Mouse (Mus musculus) Patski (cell line): ENCODE data around the gene Cdc73. TPM values are rescaled to one million over a fixed set of nuclear protein-coding genes. Genes with fewer than 3 reads are reported as not detected.

Source experiments
- ATAC-seq: fragments of 100-300 bp; one replicate; pipeline ENCODE4 v1.8.0; 2021
- CTCF ChIA-PET: fragments of 350-600 bp; sonication (Branson Sonifier 250); formaldehyde crosslinking; loops from one replicate; lab custom pipeline; 2022; ENCODE audit warnings: inconsistent platforms; lab: Charles Lee
- POLR2A ChIA-PET: fragments of 350-600 bp; sonication (Branson Sonifier 250); formaldehyde crosslinking; loops from one replicate; lab custom pipeline; 2022; ENCODE audit warnings: antibody characterized with exemption, inconsistent platforms; lab: Charles Lee
- DNase-seq: peaks from one replicate; pipeline ENCODE4 v3.0.0-alpha.2; 2011; ENCODE audit warnings: low read depth, low spot score
- H3K27me3 ChIP-seq: fragments of 371-371 bp; one replicate; pipeline ENCODE4 v1.5.1; 2021
- CTCF ChIP-seq: fragments of 100-300 bp; IDR thresholded peaks from one replicate; pipeline ENCODE4 v1.5.1; 2021
- in situ Hi-C: fragments of 300-500 bp; cut with MboI; formaldehyde crosslinking; loops from 3 replicates; pipeline ENCODE4 v1.11.1; 2018; ENCODE audit warnings: low pct_unique_long_range_greater_than_20kb, mixed read lengths
- polyA plus RNA-seq: library from polyadenylated mRNA; unstranded; gene quantifications from one replicate; pipeline ENCODE4 v1.2.3, GENCODE M21; 2021

Cdc73 gene
- 56.4 TPM for polyA plus RNA-seq

DNA sequence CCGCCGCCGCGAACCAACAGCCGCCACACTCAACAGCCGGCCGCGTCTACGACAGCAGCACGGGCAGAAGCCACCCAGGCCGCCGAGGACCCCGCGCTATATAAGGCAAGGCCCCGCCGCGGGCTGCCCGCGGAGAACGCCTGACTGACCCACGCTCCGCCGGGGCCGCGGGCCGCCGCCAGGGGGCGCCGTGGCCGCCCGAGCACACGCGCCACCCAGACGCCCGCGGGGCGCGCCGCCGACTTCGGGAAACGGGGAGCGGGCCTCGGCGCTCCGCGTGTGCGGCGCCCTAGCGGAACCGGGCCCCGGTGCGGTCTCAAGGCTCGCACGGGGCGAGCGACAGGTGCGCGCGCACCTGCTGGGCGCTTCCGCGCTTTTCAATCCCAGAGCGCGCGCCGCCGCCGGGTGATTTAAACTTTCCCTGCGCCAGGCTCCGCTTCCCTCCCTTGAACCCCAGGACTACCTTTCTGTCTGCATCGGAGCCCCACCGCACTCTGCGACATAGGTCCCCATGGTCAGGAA is at the start of gene Cdc73:
TSS of gene Cdc73 (minus strand) at position 153 of the 522 bp plus-strand sequence.
- H3K27me3 ChIP-seq: peaks cover 6% of the 10 kb centered on the region
- in situ Hi-C loops: loop anchor here (5.0 kb wide), 1 partner anchor 34 kb away; no protein-coding TSS in a partner anchor
- ChIA-PET CTCF (interaction anchor here (0.6 to 0.9 kb wide), 2 partner anchors 15 to 30 kb away, joined by 3 read pairs; no protein-coding TSS in a partner anchor), POLR2A (interaction anchor here (0.7 kb wide), 1 partner anchor 66 kb away, joined by 3 read pairs; no protein-coding TSS in a partner anchor)
- ATAC-seq: peak; percentile 93
- peak; percentile 27 for DNase-seq
- peak; percentile 92 for TF ChIP-seq CTCF

DNA sequence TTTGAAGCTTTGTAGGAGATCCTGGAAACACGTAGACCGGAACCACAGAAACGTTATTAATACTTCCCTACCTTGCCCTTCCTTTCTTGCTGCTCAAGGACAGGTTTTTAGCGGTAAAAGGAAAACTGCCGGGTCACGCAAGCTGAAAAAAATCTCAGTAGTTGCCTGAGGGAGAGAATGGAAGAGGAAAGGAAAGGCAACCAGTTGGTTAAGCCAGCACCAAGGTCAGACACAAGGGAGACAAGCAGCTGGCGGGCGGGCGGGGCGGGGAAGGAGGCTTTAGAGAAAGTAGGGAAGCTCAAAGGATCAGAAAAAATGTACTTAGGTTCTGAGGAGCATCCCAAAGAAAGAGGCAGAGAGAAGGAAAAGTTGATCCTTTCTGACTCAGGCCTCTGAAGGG is 43.2 kb upstream of the Cdc73 start:
- CTCF ChIA-PET: no interaction called here
- in situ Hi-C loops: no loop called here
- POLR2A ChIA-PET: no interaction called here
- ATAC-seq (no peak), DNase-seq (no peak)
- H3K27me3 ChIP-seq: no peaks in the 10 kb centered on the region
- TF ChIP-seq CTCF: no peak

GRCm38 (mm10) chr1:143742186-143742585 is 39.5 kb upstream of the Cdc73 start:
- in situ Hi-C loops: no loop called here

GRCm38 (mm10) chr1:143741331-143741730 is 38.6 kb upstream of the Cdc73 start:
- no peak for TF ChIP-seq CTCF
- POLR2A ChIA-PET: interaction anchor here (0.6 to 0.8 kb wide), 3 partner anchors 10 to 44 kb away, joined by 3 to 5 read pairs (median 3); no protein-coding TSS in a partner anchor
- CTCF ChIA-PET: interaction anchor here (1.4 to 2.8 kb wide), 3 partner anchors 35 to 45 kb away, joined by 3 to 8 read pairs (median 4); partner anchors contain the start of genes Trove2 and Uchl5
- no peak for ATAC-seq
- DNase-seq: no peak
- H3K27me3 ChIP-seq: no peaks in the 10 kb centered on the region
- in situ Hi-C loops: no loop called here

More at GRCm38 (mm10) chr1:143742186-143742585, 39.5 kb upstream of the Cdc73 start:
- no peak for TF ChIP-seq CTCF
- no peak for DNase-seq
- POLR2A ChIA-PET: no interaction called here
- CTCF ChIA-PET: interaction anchor here (1.4 to 2.8 kb wide), 3 partner anchors 34 to 45 kb away, joined by 3 to 8 read pairs (median 4); partner anchors contain the start of genes Trove2 and Uchl5
- ATAC-seq: no peak
- no peaks in the 10 kb centered on the region for H3K27me3 ChIP-seq

DNA sequence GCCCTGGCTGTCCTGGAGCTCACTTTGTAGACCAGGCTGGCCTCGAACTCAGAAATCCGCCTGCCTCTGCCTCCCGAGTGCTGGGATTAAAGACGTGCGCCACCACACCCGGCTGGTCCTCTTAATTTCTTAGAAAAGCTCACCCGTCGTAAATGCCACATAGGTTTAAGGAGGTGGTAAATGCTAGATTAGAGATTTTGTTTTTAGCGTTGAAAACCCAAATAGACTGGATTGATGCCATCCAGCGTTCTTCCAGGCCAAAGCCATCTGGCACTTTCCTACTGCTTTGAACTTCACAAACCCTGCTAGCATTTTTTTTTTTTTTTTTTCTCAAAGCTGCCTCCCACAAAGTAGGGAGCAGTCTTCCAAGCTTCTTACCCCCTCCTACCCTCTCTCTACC is 37.9 kb upstream of the Cdc73 start:
- CTCF ChIA-PET: interaction anchor here (1.2 to 2.8 kb wide), 5 partner anchors 9 to 42 kb away, joined by 3 to 8 read pairs (median 4); partner anchors contain the start of genes Trove2 and Uchl5
- DNase-seq: no peak
- H3K27me3 ChIP-seq: no peaks in the 10 kb centered on the region
- TF ChIP-seq CTCF: no peak
- POLR2A ChIA-PET: interaction anchor here (0.6 to 0.8 kb wide), 3 partner anchors 10 to 44 kb away, joined by 3 to 5 read pairs (median 3); no protein-coding TSS in a partner anchor
- in situ Hi-C loops: no loop called here
- no peak for ATAC-seq

DNA sequence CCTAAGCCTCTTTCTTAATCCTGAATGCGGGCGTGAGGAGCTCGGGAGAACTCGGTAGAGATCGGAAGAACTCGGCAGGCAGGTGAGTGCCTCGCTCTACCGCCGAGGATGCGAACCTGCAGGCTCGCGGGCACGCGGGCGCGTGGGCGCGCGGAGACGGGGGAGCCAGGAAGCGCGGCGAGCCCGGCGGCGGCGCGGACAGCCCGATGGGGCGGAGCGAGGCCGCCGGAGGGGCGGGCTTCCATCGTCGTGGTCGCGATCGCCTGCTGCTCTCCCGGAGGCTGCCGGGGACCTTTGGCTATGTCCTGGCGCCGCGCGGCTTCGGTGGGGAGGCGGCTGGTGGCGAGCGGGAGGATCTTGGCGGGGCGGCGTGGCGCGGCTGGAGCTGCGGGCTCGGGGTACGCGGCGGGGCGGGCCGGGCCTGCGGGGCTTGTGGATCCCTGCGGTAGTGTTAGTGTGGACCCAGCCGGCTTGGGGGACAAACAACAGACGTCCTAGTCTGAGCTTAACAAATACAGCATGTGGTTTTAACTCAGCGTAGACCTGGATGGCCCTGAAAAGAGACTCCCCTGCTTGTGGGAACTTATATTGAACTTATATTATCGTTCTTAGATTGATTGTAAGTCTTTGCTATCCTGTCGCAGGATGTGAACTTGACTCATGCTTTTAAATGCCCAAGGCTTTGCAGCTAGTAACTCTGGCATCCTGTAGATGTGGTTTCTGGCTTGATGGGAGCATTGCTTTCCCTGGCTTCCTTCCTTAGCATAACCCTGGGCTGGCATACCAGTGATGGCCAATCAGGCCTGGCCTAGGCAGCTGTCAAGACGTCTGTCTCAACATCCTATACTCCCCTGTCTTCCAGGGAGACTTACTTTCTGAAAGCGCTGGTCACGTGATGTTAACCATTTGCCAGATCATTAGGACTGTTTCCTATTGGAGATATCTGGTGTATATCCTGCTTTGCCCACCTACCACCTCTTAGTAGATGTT is 37.0 kb upstream of the Cdc73 start:
- ATAC-seq: peak; percentile 91
- in situ Hi-C loops: loop anchor here (5.0 kb wide), 1 partner anchor 37 kb away; the partner anchor contains the start of gene Cdc73

DNA sequence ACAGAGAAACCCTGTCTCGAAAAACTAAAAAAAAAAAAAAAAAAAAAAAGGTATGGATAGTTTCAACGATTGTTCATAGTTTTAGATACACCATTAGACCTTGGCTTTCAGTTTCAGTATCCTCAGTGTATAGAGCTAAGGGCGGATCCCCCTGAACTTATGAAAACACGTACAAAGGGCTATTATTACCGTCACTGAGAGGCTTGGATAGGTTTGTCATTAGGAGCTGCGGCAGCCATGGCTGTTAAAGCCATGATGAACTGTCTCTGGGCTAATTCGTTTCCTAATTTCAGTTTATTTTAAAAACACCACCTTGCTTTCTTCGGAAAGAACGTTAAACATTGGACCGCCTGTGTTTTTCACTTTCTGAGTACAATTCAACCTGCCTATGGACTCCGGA is 36.1 kb upstream of the Cdc73 start:
- in situ Hi-C loops: loop anchor here (5.0 kb wide), 1 partner anchor 37 kb away; the partner anchor contains the start of gene Cdc73
- H3K27me3 ChIP-seq: no peaks in the 10 kb centered on the region
- TF ChIP-seq CTCF: no peak
- no peak for DNase-seq
- CTCF ChIA-PET: no interaction called here
- ATAC-seq: no peak
- POLR2A ChIA-PET: no interaction called here

More for the DNA sequence above, 37.0 kb upstream of the Cdc73 start:
- ChIA-PET CTCF (interaction anchor here (1.2 to 2.8 kb wide), 4 partner anchors 8 to 37 kb away, joined by 3 to 8 read pairs (median 4); partner anchors contain the start of genes Trove2 and Uchl5), POLR2A (no interaction called here)
- no peak for DNase-seq
- no peak for TF ChIP-seq CTCF
- H3K27me3 ChIP-seq: no peaks in the 10 kb centered on the region

GRCm38 (mm10) chr1:143733914-143734410 is 31.3 kb upstream of the Cdc73 start:
- no peak for ATAC-seq
- in situ Hi-C loops: no loop called here
- TF ChIP-seq CTCF: no peak
- H3K27me3 ChIP-seq: no peaks in the 10 kb centered on the region
- POLR2A ChIA-PET: no interaction called here
- DNase-seq: no peak
- CTCF ChIA-PET: no interaction called here

DNA sequence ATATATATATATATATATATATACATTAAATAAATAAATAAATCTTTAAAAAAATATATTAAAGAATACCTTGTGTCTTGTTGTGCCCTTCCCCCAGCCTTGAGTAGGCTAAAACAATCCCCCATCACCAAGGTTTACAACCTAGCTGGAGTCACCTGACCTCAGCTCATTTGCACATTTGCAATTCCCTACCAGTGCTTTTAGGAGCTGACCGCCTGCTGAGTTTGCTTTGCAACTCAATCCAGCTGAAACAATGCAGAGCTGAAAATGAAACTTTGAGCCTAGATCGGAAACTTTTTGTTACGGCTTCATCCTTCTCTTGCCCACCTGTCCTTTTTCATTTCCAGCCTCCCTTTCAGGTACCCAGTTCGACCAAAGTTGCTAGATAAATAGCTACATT is 29.0 kb upstream of the Cdc73 start:
- TF ChIP-seq CTCF: no peak
- ChIA-PET CTCF (interaction anchor here (1.0 kb wide), 1 partner anchor 9 kb away, joined by 3 read pairs; no protein-coding TSS in a partner anchor), POLR2A (no interaction called here)
- no peak for ATAC-seq
- no peak for DNase-seq
- in situ Hi-C loops: no loop called here
- H3K27me3 ChIP-seq: no peaks in the 10 kb centered on the region

- DNase-seq: no peak
- peaks cover 2% of the 10 kb centered on the region for H3K27me3 ChIP-seq
- ChIA-PET CTCF (interaction anchor here (0.7 kb wide), 1 partner anchor 29 kb away, joined by 3 read pairs; no protein-coding TSS in a partner anchor), POLR2A (interaction anchor here (0.6 kb wide), 1 partner anchor 10 kb away, joined by 3 read pairs; no protein-coding TSS in a partner anchor)
- ATAC-seq: no peak
- TF ChIP-seq CTCF: peak; percentile 61
- in situ Hi-C loops: no loop called here
Observed at GRCm38 (mm10) chr1:143730899-143731298, 28.2 kb upstream of the Cdc73 start.
